Mouse (Mus musculus): ENCODE measurements around the gene Gm5134.
"Not testable (repeated sequence)": the region's sequence is repeated elsewhere in the genome, so short reads cannot be mapped to it uniquely, and the experiment has no call there.

Gene Gm5134

GRCm38 (mm10) chr10:75994531-75995210, 40.4 kb downstream of the Gm5134 start:
- DNase-seq (ENCODE audit: low spot score in 2 of 2) = not testable (repeated sequence)

- DNase-seq (ENCODE audit: low spot score in 2 of 2) = no peak
Observed at GRCm38 (mm10) chr10:75995463-75995862, 41.1 kb downstream of the Gm5134 start.

- no peak for DNase-seq (ENCODE audit: low spot score in 2 of 2)
Observed at GRCm38 (mm10) chr10:75996315-75996714, 42.0 kb downstream of the Gm5134 start.

- DNase-seq (ENCODE audit: low spot score in 2 of 2) = no peak
Observed at GRCm38 (mm10) chr10:76001160-76001559, 46.8 kb downstream of the Gm5134 start.

- DNase-seq (ENCODE audit: low spot score in 2 of 2) = no peak
Observed at GRCm38 (mm10) chr10:76002101-76002521, 47.8 kb downstream of the Gm5134 start.

GRCm38 (mm10) chr10:76002615-76003014, 48.3 kb downstream of the Gm5134 start:
- no peak for DNase-seq (ENCODE audit: low spot score in 2 of 2)

- no peak for DNase-seq (ENCODE audit: low spot score in 2 of 2)
Observed at GRCm38 (mm10) chr10:76003221-76003620, 48.9 kb downstream of the Gm5134 start.

GRCm38 (mm10) chr10:76006385-76006784, 52.1 kb downstream of the Gm5134 start:
- DNase-seq (ENCODE audit: low spot score in 2 of 2) = no peak

- DNase-seq (ENCODE audit: low spot score in 2 of 2) = no peak
Observed at GRCm38 (mm10) chr10:76009812-76010211, 55.5 kb downstream of the Gm5134 start.

- DNase-seq (ENCODE audit: low spot score in 2 of 2) = no peak
Observed at GRCm38 (mm10) chr10:76012922-76013321, 58.6 kb downstream of the Gm5134 start.

- DNase-seq (ENCODE audit: low spot score in 2 of 2) = no peak
Observed at GRCm38 (mm10) chr10:76016886-76017285, 62.6 kb downstream of the Gm5134 start.

GRCm38 (mm10) chr10:76021728-76022127, 67.4 kb downstream of the Gm5134 start:
- DNase-seq (ENCODE audit: low spot score in 2 of 2) = no peak

- DNase-seq (ENCODE audit: low spot score in 2 of 2) = no peak
Observed at GRCm38 (mm10) chr10:76023921-76024320, 69.6 kb downstream of the Gm5134 start.

- no peak for DNase-seq (ENCODE audit: low spot score in 2 of 2)
Observed at GRCm38 (mm10) chr10:76025470-76026190, 71.3 kb downstream of the Gm5134 start.

- no peak for DNase-seq (ENCODE audit: low spot score in 2 of 2)
Observed at GRCm38 (mm10) chr10:76027127-76028015, 73.1 kb downstream of the Gm5134 start.

GRCm38 (mm10) chr10:76028016-76028366, 73.7 kb downstream of the Gm5134 start:
- no peak for DNase-seq (ENCODE audit: low spot score in 2 of 2)

- no peak for DNase-seq (ENCODE audit: low spot score in 2 of 2)
Observed at GRCm38 (mm10) chr10:76028396-76028795, 74.1 kb downstream of the Gm5134 start.

- no peak for DNase-seq (ENCODE audit: low spot score in 2 of 2)
Observed at GRCm38 (mm10) chr10:76029276-76029675, 75.0 kb downstream of the Gm5134 start.

GRCm38 (mm10) chr10:76030496-76030895, 76.2 kb downstream of the Gm5134 start:
- no peak for DNase-seq (ENCODE audit: low spot score in 2 of 2)

- no peak for DNase-seq (ENCODE audit: low spot score in 2 of 2)
Observed at GRCm38 (mm10) chr10:76031511-76032401, 77.4 kb downstream of the Gm5134 start.

GRCm38 (mm10) chr10:76032402-76033118, 78.2 kb downstream of the Gm5134 start, which contains the start of gene Zfp280b:
Gene Zfp280b (plus strand): TSS chr10:76032650.
- peak; percentile 89 to 95 for DNase-seq (ENCODE audit: low spot score in 2 of 2)

Measured in frontal cortex, postnatal 10 days (tissue).